Mouse (Mus musculus): ENCODE results near the gene Bmpr1a.

- TF ChIP-seq CTCF (IDR thresholded peaks at IDR 0.05; ENCODE audit: low read depth, low read length): no peak
- TF ChIP-seq POLR2A (IDR thresholded peaks at IDR 0.05; ENCODE audit: borderline replicate concordance, low read depth, low read length): no peak
These were observed 60.6 kb downstream of the Bmpr1a start for GRCm38 (mm10) chr14:34442531-34442930.

Data from bone marrow macrophage, adult 2 months (primary cell).